Mouse (Mus musculus): ENCODE measurements around the gene Irx4. TPM values are rescaled to one million over a fixed set of nuclear protein-coding genes. Genes with fewer than 3 reads are reported as not detected.

Gene Irx4
- 0.34 and 0.61 TPM in 2 replicates for polyA plus RNA-seq (2015; fragmentation: Nextera tagmentation; extraction: Ambion mirVana)

DNA sequence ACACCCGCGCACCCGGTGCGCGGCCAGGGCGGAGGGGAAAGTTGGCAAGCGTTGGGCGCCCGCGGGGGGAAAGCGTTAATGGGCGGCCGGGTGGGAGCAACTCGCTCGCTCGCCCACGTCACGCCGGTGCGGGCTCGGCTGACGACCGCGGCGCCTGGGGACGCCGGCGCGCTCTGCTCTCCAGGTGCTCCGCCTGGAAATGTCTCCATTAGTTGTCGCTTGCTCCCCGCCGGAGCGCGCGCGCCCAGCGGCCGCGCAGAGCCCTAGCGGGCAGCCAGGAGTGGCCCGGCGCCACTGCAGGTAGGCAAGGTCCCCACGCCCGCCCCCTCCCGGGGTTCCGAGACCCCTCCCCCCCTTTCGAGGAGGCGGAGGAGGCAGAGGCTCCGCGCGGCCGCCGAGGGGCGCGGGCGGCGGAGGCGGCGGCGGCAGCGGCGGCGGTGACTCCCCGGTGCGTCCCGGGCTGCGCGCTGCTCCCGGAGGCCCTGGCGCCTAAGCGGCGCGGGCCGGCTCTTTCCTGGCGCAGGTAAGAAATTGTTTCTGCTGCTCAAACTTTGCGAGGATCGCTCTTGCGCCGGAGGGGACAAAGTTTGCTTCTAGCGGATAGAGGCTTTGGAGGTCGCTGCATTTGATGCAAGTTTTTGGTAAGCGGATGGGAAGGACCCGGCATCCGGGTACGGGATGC lies at the start of gene Irx4:
Gene Irx4 (plus strand): TSS at position 126 of the 682 bp plus-strand sequence.

Other genes starting within 250 kb of the Irx4 start
- gene Mrpl36, start 68.0 kb downstream of the Irx4 start, polyA plus RNA-seq (2015; fragmentation: Nextera tagmentation; extraction: Ambion mirVana), result 80.9 and 92.0 TPM in 2 replicates
- 544 and 550 TPM in 2 replicates for gene Ndufs6, start 68.1 kb downstream of the Irx4 start, polyA plus RNA-seq (2015; fragmentation: Nextera tagmentation; extraction: Ambion mirVana)
- gene Lpcat1, start 206.7 kb downstream of the Irx4 start, polyA plus RNA-seq (2015; fragmentation: Nextera tagmentation; extraction: Ambion mirVana), result 70.0 and 73.0 TPM in 2 replicates

Data from neural tube, postnatal 0 days (tissue).